Mouse (Mus musculus) urinary bladder, adult 2 months (tissue): ENCODE results near the gene Frmd3. TPM values are rescaled to one million over a fixed set of nuclear protein-coding genes. Genes with fewer than 3 reads are reported as not detected.

Source experiments
- polyA plus RNA-seq: library from polyadenylated mRNA; depleted of rRNA; stranded (reverse); fragments of >200 nt; gene quantifications from 2 replicates; pipeline ENCODE4 v1.2.3, GENCODE M21; 2012; rRNA removed

Gene Frmd3
- polyA plus RNA-seq, 1 experiment, result 0.19 TPM

Other genes with a start within 250 kb of the Frmd3 start
- 8.9 and 10.0 TPM in 2 replicates for gene Rasef, start 222.4 kb upstream of the Frmd3 start, polyA plus RNA-seq
- not detected in 2 replicates for gene Gm11758, start 137.2 kb upstream of the Frmd3 start, polyA plus RNA-seq
- not detected in 2 replicates for gene Gm11757, start 122.3 kb upstream of the Frmd3 start, polyA plus RNA-seq
- not detected in 2 replicates for gene Gm13871, start 107.5 kb upstream of the Frmd3 start, polyA plus RNA-seq
- not detected in 2 replicates for gene Gm11756, start 92.7 kb upstream of the Frmd3 start, polyA plus RNA-seq
- gene 2310002L09Rik, start 62.6 kb upstream of the Frmd3 start, polyA plus RNA-seq, result not detected in 2 replicates
- 10.1 and 12.1 TPM in 2 replicates for gene Kdm4c, start 229.1 kb downstream of the Frmd3 start, polyA plus RNA-seq